Mouse (Mus musculus): ENCODE measurements around the gene Akr1c18.

GRCm38 (mm10) chr13:4168006-4168405 lies 17.6 kb upstream of the Akr1c18 start:
- TF ChIP-seq POLR2A (IDR thresholded peaks at IDR 0.05; ENCODE audit: control insufficient read depth, low read depth, low read length) (no peak), CTCF (IDR thresholded peaks at IDR 0.05; ENCODE audit: control insufficient read depth, insufficient read depth, insufficient replicate concordance, low read depth, low read length) (no peak)

All from testis, adult 2 months (tissue).